Mouse (Mus musculus): ENCODE results near the gene AC129217.1. TPM values are rescaled to one million over a fixed set of nuclear protein-coding genes. Genes with fewer than 3 reads are reported as not detected.

AC129217.1 gene
- polyA plus RNA-seq, 1 experiment from 2014 or later, result not detected

GRCm38 (mm10) chr19:8872266-8872840 is 42.8 kb downstream of the AC129217.1 start:
- Histone ChIP-seq H3K4me2 (peak overlapping the region; percentile 92), H3K4me3 (peak overlapping the region; percentile 84), H3K27ac (ENCODE audit: poor library complexity, severe bottlenecking) (no peak overlapping the region; the same call in 1 of the 2 replicates), H3K9me3 (replicated peaks) (no peaks in the 10 kb centered on the region), H3K4me1 (replicated peaks) (peaks cover 12% of the 10 kb centered on the region), H3K27me3 (replicated peaks) (no peaks in the 10 kb centered on the region), H3K36me3 (peaks cover 42% of the 10 kb centered on the region), H3K9ac (peak overlapping the region; percentile 93)
- 75% methylated on average over 10 of the region's 10 CpGs for WGBS
- ATAC-seq (ENCODE audit: insufficient number of reproducible peaks, low FRiP score), result no peak

- ATAC-seq (ENCODE audit: insufficient number of reproducible peaks, low FRiP score), result no peak
- Histone ChIP-seq H3K27me3 (replicated peaks) (no peaks in the 10 kb centered on the region), H3K36me3 (peaks cover 42% of the 10 kb centered on the region), H3K27ac (ENCODE audit: poor library complexity, severe bottlenecking) (no peak overlapping the region), H3K9me3 (replicated peaks) (no peaks in the 10 kb centered on the region), H3K9ac (no peak overlapping the region), H3K4me3 (no peak overlapping the region), H3K4me1 (replicated peaks) (peaks cover 19% of the 10 kb centered on the region), H3K4me2 (no peak overlapping the region)
- 91% methylated on average over 7 of the region's 7 CpGs for WGBS
These were observed 45.5 kb downstream of the AC129217.1 start for GRCm38 (mm10) chr19:8875031-8875430.

- Histone ChIP-seq H3K36me3 (peaks cover 18% of the 10 kb centered on the region), H3K4me3 (peak within 1 kb of the TSS; percentile 92), H3K4me2 (peak within 1 kb of the TSS; percentile 87), H3K27ac (ENCODE audit: poor library complexity, severe bottlenecking) (peak within 1 kb of the TSS; percentile 86), H3K4me1 (replicated peaks) (peaks cover 10% of the 10 kb centered on the region), H3K9me3 (replicated peaks) (no peaks in the 10 kb centered on the region), H3K9ac (peak within 1 kb of the TSS; percentile 95), H3K27me3 (replicated peaks) (no peaks in the 10 kb centered on the region)
- ATAC-seq (ENCODE audit: insufficient number of reproducible peaks, low FRiP score), result peak; percentile 97
- WGBS, result under 1% methylated on average over 42 of the region's 42 CpGs
These were observed 50.9 kb downstream of the AC129217.1 start, which contains the start of gene Uqcc3 for GRCm38 (mm10) chr19:8880311-8881033. Gene Uqcc3 (minus strand): TSS chr19:8880923.

GRCm38 (mm10) chr19:8881034-8881392 is 51.4 kb downstream of the AC129217.1 start:
- 21% methylated on average over 3 of the region's 3 CpGs for WGBS
- H3K9ac ChIP-seq, result peak overlapping the region; percentile 95
- peak overlapping the region; percentile 92 for H3K4me3 ChIP-seq
- no peak overlapping the region; the same call in 1 of the 2 replicates for H3K27ac ChIP-seq (ENCODE audit: poor library complexity, severe bottlenecking)
- H3K27me3 ChIP-seq (replicated peaks), result no peaks in the 10 kb centered on the region
- H3K36me3 ChIP-seq, result peaks cover 12% of the 10 kb centered on the region
- peak overlapping the region; percentile 87 for H3K4me2 ChIP-seq
- no peak for ATAC-seq (ENCODE audit: insufficient number of reproducible peaks, low FRiP score)
- peaks cover 10% of the 10 kb centered on the region for H3K4me1 ChIP-seq (replicated peaks)
- H3K9me3 ChIP-seq (replicated peaks), result no peaks in the 10 kb centered on the region

GRCm38 (mm10) chr19:8883616-8884015 is 54.0 kb downstream of the AC129217.1 start, which contains the start of the genes Lbhd1 and Gm49403:
Gene Lbhd1 (plus strand): TSS chr19:8883732.
Gene Gm49403 (plus strand): TSS chr19:8883930.
- peaks cover 17% of the 10 kb centered on the region for H3K4me1 ChIP-seq (replicated peaks)
- no peaks in the 10 kb centered on the region for H3K9me3 ChIP-seq (replicated peaks)
- no peaks in the 10 kb centered on the region for H3K27me3 ChIP-seq (replicated peaks)
- no peak for ATAC-seq (ENCODE audit: insufficient number of reproducible peaks, low FRiP score)
- no peak within 1 kb of the TSS for H3K9ac ChIP-seq
- no peak within 1 kb of the TSS for H3K4me2 ChIP-seq
- H3K4me3 ChIP-seq, result no peak within 1 kb of the TSS
- WGBS, result 71% methylated on average over 3 of the region's 3 CpGs
- no peaks in the 10 kb centered on the region for H3K36me3 ChIP-seq
- H3K27ac ChIP-seq (ENCODE audit: poor library complexity, severe bottlenecking), result no peak within 1 kb of the TSS

- 46% methylated on average over 1 of the region's 1 CpGs for WGBS
- peaks cover 14% of the 10 kb centered on the region for H3K36me3 ChIP-seq
- H3K27ac ChIP-seq (ENCODE audit: poor library complexity, severe bottlenecking), result no peak overlapping the region
- ATAC-seq (ENCODE audit: insufficient number of reproducible peaks, low FRiP score), result no peak
- H3K27me3 ChIP-seq (replicated peaks), result no peaks in the 10 kb centered on the region
- no peak overlapping the region for H3K4me3 ChIP-seq
- H3K9me3 ChIP-seq (replicated peaks), result no peaks in the 10 kb centered on the region
- H3K4me2 ChIP-seq, result peak overlapping the region; percentile 72
- H3K4me1 ChIP-seq (replicated peaks), result peaks cover 16% of the 10 kb centered on the region
- no peak overlapping the region for H3K9ac ChIP-seq
These were observed 57.5 kb downstream of the AC129217.1 start for GRCm38 (mm10) chr19:8886916-8887584.

- 16% methylated on average over 19 of the region's 19 CpGs for WGBS
- no peak for ATAC-seq (ENCODE audit: insufficient number of reproducible peaks, low FRiP score)
These were observed 58.3 kb downstream of the AC129217.1 start for GRCm38 (mm10) chr19:8887585-8888463.

GRCm38 (mm10) chr19:8888511-8889385 is 59.2 kb downstream of the AC129217.1 start, which contains the start of the genes 1810009A15Rik and Gm49416:
Gene 1810009A15Rik (plus strand): TSS chr19:8888853.
Gene Gm49416 (plus strand): TSS chr19:8888926.
- H3K9ac ChIP-seq, result peak within 1 kb of the TSS; percentile 89
- peak within 1 kb of the TSS; percentile 84 for H3K27ac ChIP-seq (ENCODE audit: poor library complexity, severe bottlenecking)
- peaks cover 20% of the 10 kb centered on the region for H3K4me1 ChIP-seq (replicated peaks)
- H3K4me2 ChIP-seq, result peak within 1 kb of the TSS; percentile 72
- peak; percentile 95 for ATAC-seq (ENCODE audit: insufficient number of reproducible peaks, low FRiP score)
- under 1% methylated on average over 58 of the region's 58 CpGs for WGBS
- peaks cover 14% of the 10 kb centered on the region for H3K36me3 ChIP-seq
- no peaks in the 10 kb centered on the region for H3K27me3 ChIP-seq (replicated peaks)
- peak within 1 kb of the TSS; percentile 73 for H3K4me3 ChIP-seq
- H3K9me3 ChIP-seq (replicated peaks), result no peaks in the 10 kb centered on the region

More at GRCm38 (mm10) chr19:8887585-8888463, 58.3 kb downstream of the AC129217.1 start:
- peak overlapping the region; percentile 73 for H3K4me3 ChIP-seq
- H3K9me3 ChIP-seq (replicated peaks), result no peaks in the 10 kb centered on the region
- peaks cover 14% of the 10 kb centered on the region for H3K36me3 ChIP-seq
- peak overlapping the region; percentile 72 for H3K4me2 ChIP-seq
- H3K27ac ChIP-seq (ENCODE audit: poor library complexity, severe bottlenecking), result peak overlapping the region; percentile 82
- peaks cover 16% of the 10 kb centered on the region for H3K4me1 ChIP-seq (replicated peaks)
- peak overlapping the region; percentile 89 for H3K9ac ChIP-seq
- H3K27me3 ChIP-seq (replicated peaks), result no peaks in the 10 kb centered on the region

Measured in heart, embryonic 12.5 days (tissue).